Mouse (Mus musculus): Measurements from ENCODE around the gene Btbd35f1. TPM values are rescaled to one million over a fixed set of nuclear protein-coding genes. Genes with fewer than 3 reads are reported as not detected.

Btbd35f1 gene
- 14.2 TPM for polyA plus RNA-seq (2014; fragmentation: Illumina TruSeq; extraction: RNeasy Lipid Tissue Mini Kit (QIAGEN cat#74804); ENCODE audit: low read depth, low replicate concordance)

GRCm38 (mm10) chrX:32559755-32560154, at the start of gene Btbd35f1:
Gene Btbd35f1 (plus strand): TSS chrX:32560055.

Other genes starting within 250 kb of the Btbd35f1 start
- 1.8 TPM for gene Gm5926, start 90.7 kb downstream of the Btbd35f1 start, polyA plus RNA-seq (2014; fragmentation: Illumina TruSeq; extraction: RNeasy Lipid Tissue Mini Kit (QIAGEN cat#74804); ENCODE audit: low read depth, low replicate concordance)
- gene Btbd35f21, start 166.1 kb downstream of the Btbd35f1 start, polyA plus RNA-seq (2014; fragmentation: Illumina TruSeq; extraction: RNeasy Lipid Tissue Mini Kit (QIAGEN cat#74804); ENCODE audit: low read depth, low replicate concordance) = 9.9 TPM